Mouse (Mus musculus) liver, embryonic 14.5 days (tissue): ENCODE results near the gene Capn11. TPM values are rescaled to one million over a fixed set of nuclear protein-coding genes. Genes with fewer than 3 reads are reported as not detected.

Source experiments
- ATAC-seq: fragments of 200-750 bp; cut with Nextera tagmentation; 2 replicates; pipeline ENCODE4 v1.8.0; 2017; ENCODE audit warnings: moderate number of reproducible peaks, mild to moderate bottlenecking, moderate library complexity; ENCODE audit not compliant: insufficient read depth
- DNase-seq, 3 experiments: peaks; one replicate each; pipeline ENCODE4 v3.0.0-alpha.2; 2012 to 2013; ENCODE audit warnings: low read depth in 3 of 3, low spot score in 3 of 3
- H3K27ac ChIP-seq: fragments of 300-500 bp; sonication (generic); 2 replicates; pipeline ENCODE4 v1.5.1; 2014; ENCODE audit warnings: moderate library complexity, mild to moderate bottlenecking, control low read depth, inconsistent platforms
- H3K27me3 ChIP-seq: fragments of 300-500 bp; sonication (generic); 2 replicates; pipeline ENCODE4 v1.6.1; 2014; ENCODE audit warnings: mild to moderate bottlenecking, low read length, moderate library complexity; ENCODE audit not compliant: control insufficient read depth, insufficient read depth
- H3K36me3 ChIP-seq: fragments of 300-500 bp; sonication (generic); replicated peaks from 2 replicates; pipeline ENCODE4 v1.6.1; 2014; ENCODE audit warnings: low read depth; ENCODE audit not compliant: control insufficient read depth, insufficient read depth
- H3K4me1 ChIP-seq, 2 experiments: fragments of 200-500 bp in 1 of 2; fragments of 300-500 bp in 1 of 2; sonication (generic) in 1 of 2; replicated peaks; 2 replicates each; pipeline ENCODE4 v1.6.1; 2012 to 2014; ENCODE audit warnings: antibody characterized with exemption in 1 of 2, inconsistent platforms in 1 of 2, low read length in 1 of 2; ENCODE audit not compliant: control insufficient read depth in 2 of 2, insufficient read depth in 2 of 2
- H3K4me2 ChIP-seq: fragments of 300-500 bp; sonication (generic); 2 replicates; pipeline ENCODE4 v1.6.1; 2014; ENCODE audit warnings: low read depth, mild to moderate bottlenecking, control low read depth, moderate library complexity
- H3K4me3 ChIP-seq, 2 experiments: fragments of 200-500 bp in 1 of 2; fragments of 300-500 bp in 1 of 2; sonication (generic) in 1 of 2; 2 replicates each; pipeline ENCODE4 v1.5.1; 2012 to 2014; ENCODE audit warnings: low read depth in 2 of 2, low read length in 2 of 2, mild to moderate bottlenecking in 2 of 2, control low read depth in 1 of 2, inconsistent platforms in 1 of 2, moderate library complexity in 1 of 2; ENCODE audit not compliant: insufficient read depth in 1 of 2
- H3K9ac ChIP-seq: fragments of 300-500 bp; sonication (generic); replicated peaks from 2 replicates; pipeline ENCODE4 v1.6.1; 2014; ENCODE audit warnings: mild to moderate bottlenecking, control low read depth, moderate library complexity
- H3K9me3 ChIP-seq: fragments of 300-500 bp; sonication (generic); 2 replicates; pipeline ENCODE4 v1.6.1; 2016; ENCODE audit warnings: low read length, mixed read lengths; ENCODE audit not compliant: control insufficient read depth
- CTCF ChIP-seq: IDR thresholded peaks from 2 replicates; pipeline ENCODE4 v1.5.1; 2016; ENCODE audit warnings: antibody characterized with exemption, low read depth, control low read depth
- EP300 ChIP-seq: IDR thresholded peaks from 2 replicates; pipeline ENCODE4 v1.6.1; 2016; ENCODE audit warnings: antibody characterized with exemption, low read depth
- WGBS: fragments of 180-500 bp; shearing (Covaris S2); extraction: QIAGEN DNeasy Blood & Tissue Kit; methylation state at CpG from one replicate; pipeline ENCODE4 v1.1.7; 2014; ENCODE audit not compliant: insufficient replicate concordance; 5-methylcytosine and 5-hydroxymethylcytosine counted together
- polyA plus RNA-seq, 2 experiments: library from polyadenylated mRNA; depleted of rRNA in 1 of 2; stranded (reverse) in 1 of 2; unstranded in 1 of 2; fragments of >200 nt; fragmentation: Nextera tagmentation in 1 of 2; extraction: Ambion mirVana in 1 of 2; gene quantifications; 2 replicates each; pipeline versions ENCODE4 v1.2.1 to v1.2.3; 2012 to 2014

Gene Capn11
- polyA plus RNA-seq, 2 experiments, result not detected

- Histone ChIP-seq H3K27me3 (no peaks in the 10 kb centered on the region), H3K27ac (peak overlapping the region; percentile 90), H3K4me1 (peaks cover 25 to 29% of the 10 kb centered on the region in 2 experiments), H3K4me2 (peak overlapping the region; percentile 95), H3K9me3 (no peaks in the 10 kb centered on the region; the same call in 1 of the 2 replicates), H3K4me3 (peak overlapping the region; percentile 91 to 96), H3K9ac (peak overlapping the region; percentile 92), H3K36me3 (peaks cover 42% of the 10 kb centered on the region)
- no peak for ATAC-seq
- no peak for TF ChIP-seq EP300
- no peak for TF ChIP-seq CTCF
- 52% methylated on average over 16 of the region's 16 CpGs for WGBS
- DNase-seq, result no peak
Observed at GRCm38 (mm10) chr17:45591701-45592605, 67.2 kb downstream of the Capn11 start.

GRCm38 (mm10) chr17:45590410-45590809, 68.7 kb downstream of the Capn11 start:
- no peak overlapping the region for H3K27ac ChIP-seq
- peaks cover 57% of the 10 kb centered on the region for H3K36me3 ChIP-seq
- DNase-seq, result no peak
- H3K27me3 ChIP-seq, result no peaks in the 10 kb centered on the region
- no peak overlapping the region for H3K4me2 ChIP-seq
- ATAC-seq, result no peak
- H3K9me3 ChIP-seq, result no peaks in the 10 kb centered on the region; the same call in 1 of the 2 replicates
- peaks cover 13 to 22% of the 10 kb centered on the region in 2 experiments for H3K4me1 ChIP-seq
- TF ChIP-seq EP300 (no peak), CTCF (no peak)
- H3K9ac ChIP-seq, result no peak overlapping the region
- H3K4me3 ChIP-seq, result no peak overlapping the region
- WGBS, result 81% methylated on average over 6 of the region's 6 CpGs

- Histone ChIP-seq H3K4me2 (no peak overlapping the region), H3K4me1 (peaks cover 15 to 22% of the 10 kb centered on the region in 2 experiments), H3K36me3 (peaks cover 63% of the 10 kb centered on the region), H3K27me3 (no peaks in the 10 kb centered on the region), H3K27ac (no peak overlapping the region), H3K4me3 (no peak overlapping the region), H3K9ac (no peak overlapping the region), H3K9me3 (no peaks in the 10 kb centered on the region; the same call in 1 of the 2 replicates)
- WGBS, result 94% methylated on average over 8 of the region's 8 CpGs
- ATAC-seq (no peak), DNase-seq (no peak)
- TF ChIP-seq EP300 (no peak), CTCF (no peak)
Observed at GRCm38 (mm10) chr17:45589844-45590243, 69.3 kb downstream of the Capn11 start.

- WGBS, result 94% methylated on average over 7 of the region's 7 CpGs
- H3K9me3 ChIP-seq, result no peaks in the 10 kb centered on the region; the same call in 1 of the 2 replicates
- no peak overlapping the region for H3K27ac ChIP-seq
- no peaks in the 10 kb centered on the region for H3K27me3 ChIP-seq
- H3K9ac ChIP-seq, result no peak overlapping the region
- peaks cover 69% of the 10 kb centered on the region for H3K36me3 ChIP-seq
- H3K4me3 ChIP-seq, result no peak overlapping the region
- no peak for ATAC-seq
- TF ChIP-seq CTCF (no peak), EP300 (no peak)
- no peak overlapping the region for H3K4me2 ChIP-seq
- no peak for DNase-seq
- peaks cover 14 to 25% of the 10 kb centered on the region in 2 experiments for H3K4me1 ChIP-seq
Observed at GRCm38 (mm10) chr17:45589236-45589635, 69.9 kb downstream of the Capn11 start.

- Histone ChIP-seq H3K27ac (no peak overlapping the region), H3K27me3 (no peaks in the 10 kb centered on the region), H3K36me3 (peaks cover 73% of the 10 kb centered on the region), H3K4me3 (no peak overlapping the region), H3K4me2 (no peak overlapping the region), H3K9ac (no peak overlapping the region), H3K4me1 (peaks cover 16 to 21% of the 10 kb centered on the region in 2 experiments), H3K9me3 (no peaks in the 10 kb centered on the region; the same call in 1 of the 2 replicates)
- ATAC-seq (no peak), DNase-seq (no peak)
- WGBS, result 93% methylated on average over 7 of the region's 7 CpGs
- TF ChIP-seq CTCF (no peak), EP300 (no peak)
Observed at GRCm38 (mm10) chr17:45588370-45588769, 70.8 kb downstream of the Capn11 start.
